Mouse (Mus musculus): ENCODE data around the gene Runx1.
A peak's percentile ranks its signal among the peaks of the same experiment; 100 is the strongest.

The Runx1 gene

DNA sequence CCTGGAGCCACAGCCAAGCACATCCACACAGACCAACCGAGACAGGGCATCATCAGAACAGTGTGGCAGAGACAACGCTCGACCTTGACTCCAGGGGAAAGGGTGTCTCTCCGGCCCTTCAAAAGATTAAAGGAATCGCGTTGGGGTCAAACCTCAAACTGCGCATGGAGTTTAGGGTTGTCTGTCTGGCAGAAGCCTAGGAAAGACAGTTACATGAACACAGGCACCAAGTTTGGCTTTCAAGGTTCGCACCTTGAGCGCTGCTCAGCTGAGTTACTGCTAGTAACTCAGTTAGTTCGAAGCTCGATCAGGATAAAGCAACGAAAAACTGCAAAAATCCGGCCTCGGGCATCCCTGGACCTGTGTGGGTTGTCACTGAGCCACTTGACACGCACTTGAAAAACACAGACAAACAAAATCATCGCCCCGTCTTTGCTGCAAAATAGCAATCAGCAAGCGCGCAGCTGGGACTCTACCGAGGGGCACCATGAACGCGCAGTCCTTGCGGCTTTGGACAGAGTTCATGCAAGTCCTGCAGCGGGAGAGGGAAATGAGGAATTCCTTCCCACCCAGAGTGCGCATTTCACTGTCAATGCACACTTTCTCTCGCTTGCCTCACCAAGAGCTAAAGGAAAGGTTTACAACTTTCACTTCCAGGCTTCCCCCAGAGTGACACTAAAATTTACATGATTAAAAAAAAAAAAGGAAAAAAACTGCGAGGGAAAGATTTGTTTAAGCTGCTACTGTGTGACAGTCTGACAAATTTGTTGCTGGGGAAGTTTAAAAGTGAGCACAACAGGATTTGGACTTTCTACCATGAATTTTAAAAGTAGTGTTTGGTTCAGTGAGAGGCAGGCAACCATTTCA, 126.2 kb downstream of the Runx1 start:
- peak; percentile 37 for DNase-seq (ENCODE audit: low read depth, low spot score)

DNA sequence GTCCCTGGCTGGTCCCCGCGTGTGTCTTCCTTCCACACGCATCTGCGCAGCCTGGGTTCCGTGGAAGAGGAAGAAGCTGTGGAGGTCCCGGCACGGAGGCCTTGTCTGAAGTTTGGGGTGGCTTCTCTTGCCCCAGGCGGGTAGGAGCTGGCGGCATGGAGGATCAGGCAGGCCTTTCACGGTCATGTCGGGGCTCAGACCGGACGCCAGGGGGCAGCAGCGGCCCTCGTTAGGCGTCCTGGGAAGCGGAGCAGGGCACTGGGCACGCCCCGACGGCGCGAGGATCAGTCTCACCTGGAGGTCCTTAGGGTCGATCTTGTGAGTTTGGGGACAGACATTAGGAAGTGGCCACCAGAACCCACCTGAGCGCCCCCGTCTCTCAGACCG, 127.3 kb downstream of the Runx1 start:
- DNase-seq (ENCODE audit: low read depth, low spot score): peak; percentile 94

DNA sequence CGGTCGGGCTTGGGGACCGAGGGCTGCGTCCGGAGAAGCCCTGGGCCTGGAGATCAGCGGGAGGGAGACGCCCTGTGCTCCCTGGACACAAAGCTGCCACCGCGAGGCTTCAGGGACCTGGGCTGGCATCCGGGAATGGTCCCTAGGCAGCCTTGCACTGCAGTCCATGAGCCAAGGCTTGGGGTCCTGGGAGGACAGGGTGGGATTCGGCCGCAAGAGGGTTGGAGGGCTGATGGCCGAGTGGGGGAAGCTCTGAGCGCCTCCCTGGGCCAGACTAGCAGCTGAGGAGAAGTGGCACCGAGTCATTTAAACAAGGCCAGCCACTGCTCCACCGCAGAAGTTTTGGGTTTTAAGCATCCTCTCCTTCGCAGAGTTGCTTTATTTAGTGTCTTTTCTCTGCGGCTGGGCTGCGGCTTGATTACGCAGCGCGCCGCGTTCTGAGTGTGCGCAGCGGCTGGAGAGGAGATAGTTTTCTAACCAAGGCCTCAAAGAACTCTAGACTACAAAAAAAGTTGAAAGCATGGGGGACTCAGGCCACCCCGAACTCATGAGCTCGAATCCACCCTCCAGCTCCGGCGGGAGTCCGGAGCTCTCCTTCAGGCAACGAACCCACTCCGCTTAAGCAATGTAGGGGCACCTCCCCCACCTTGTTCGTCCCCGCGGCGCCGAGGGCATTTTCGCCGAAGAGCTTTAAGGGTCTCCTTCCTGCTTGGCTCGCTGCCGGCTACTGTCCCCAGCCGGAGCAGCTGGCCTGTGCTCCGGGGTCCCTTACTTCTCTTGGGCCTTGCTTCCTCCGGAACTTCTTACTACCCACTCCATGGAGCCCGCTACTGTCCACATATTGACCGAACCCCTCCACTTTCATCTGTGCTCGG, 128.0 kb downstream of the Runx1 start:
- DNase-seq (ENCODE audit: low read depth, low spot score): peak; percentile 59

DNA sequence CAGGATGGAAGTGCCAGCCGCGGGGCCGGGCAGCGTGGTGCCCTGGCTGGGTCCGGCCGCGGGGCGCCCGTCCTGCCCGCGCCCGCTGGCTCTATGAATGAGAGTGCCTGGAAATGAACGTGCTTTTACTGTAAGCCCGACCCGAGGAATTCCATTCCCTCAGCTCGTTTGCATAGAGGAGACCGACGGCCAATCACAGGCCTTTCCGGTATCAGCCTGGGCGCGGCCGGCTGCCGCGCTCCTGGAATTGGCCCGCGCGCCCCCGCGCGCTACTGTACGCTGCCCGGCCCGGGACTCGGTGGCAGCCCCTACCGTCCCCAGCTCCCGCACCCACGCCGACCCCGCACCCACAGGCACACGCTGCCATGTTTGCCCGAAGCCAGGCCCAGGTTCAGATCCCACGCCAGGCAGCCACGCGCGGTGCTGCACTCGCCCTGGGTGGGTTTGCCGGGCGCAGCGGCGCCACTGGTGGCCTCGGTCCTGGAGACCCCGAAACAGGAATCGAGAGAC, 128.7 kb downstream of the Runx1 start:
- peak; percentile 94 for DNase-seq (ENCODE audit: low read depth, low spot score)

DNA sequence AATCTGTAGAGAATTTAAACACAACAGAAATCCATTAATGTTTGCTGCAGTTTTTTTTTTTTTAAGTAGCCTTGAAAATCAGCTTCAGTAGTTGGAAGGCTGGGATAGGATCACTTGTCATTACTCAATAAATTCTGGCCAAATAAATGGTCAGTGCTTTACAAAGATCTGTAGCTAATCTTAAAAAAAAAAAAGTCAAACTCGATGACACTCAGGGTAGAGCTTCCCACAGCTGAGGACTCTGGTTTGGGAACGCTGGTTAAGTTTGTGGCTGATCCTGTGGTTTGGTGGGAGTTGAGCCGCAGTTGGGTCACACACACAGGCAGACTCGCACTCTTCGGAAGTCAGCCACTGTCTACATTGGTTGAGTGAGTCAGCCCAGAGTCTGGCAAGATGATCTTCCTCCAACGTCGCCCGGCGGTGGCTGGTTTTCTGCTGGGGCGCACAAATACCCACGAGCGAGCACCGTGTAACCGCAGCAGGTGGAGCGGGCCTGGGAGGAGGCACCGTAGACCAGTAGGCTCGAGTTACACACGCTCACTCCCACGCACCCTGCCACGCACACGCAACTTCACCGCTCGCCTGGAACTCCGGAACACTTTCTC, 129.4 kb downstream of the Runx1 start:
- peak; percentile 59 for DNase-seq (ENCODE audit: low read depth, low spot score)

DNA sequence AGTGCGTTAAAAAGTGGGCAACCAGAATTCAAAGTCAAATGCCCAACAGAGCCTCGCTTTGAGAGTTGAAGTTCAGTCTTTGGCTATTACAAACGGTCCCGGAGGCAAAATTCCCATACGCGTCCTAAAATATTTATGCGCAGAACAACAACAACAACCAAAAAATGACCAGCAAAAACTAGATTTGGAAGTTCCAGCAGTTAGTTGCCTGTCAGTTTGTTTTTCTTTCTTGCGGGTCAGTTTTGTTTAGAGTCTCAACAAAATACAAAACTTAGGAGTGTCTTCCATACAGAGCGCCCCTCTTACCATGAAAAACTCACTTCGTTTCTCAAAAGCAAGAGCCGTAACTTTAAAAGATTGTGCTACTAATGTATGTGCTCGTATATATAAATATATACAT, 130.0 kb downstream of the Runx1 start:
- DNase-seq (ENCODE audit: low read depth, low spot score): no peak

DNA sequence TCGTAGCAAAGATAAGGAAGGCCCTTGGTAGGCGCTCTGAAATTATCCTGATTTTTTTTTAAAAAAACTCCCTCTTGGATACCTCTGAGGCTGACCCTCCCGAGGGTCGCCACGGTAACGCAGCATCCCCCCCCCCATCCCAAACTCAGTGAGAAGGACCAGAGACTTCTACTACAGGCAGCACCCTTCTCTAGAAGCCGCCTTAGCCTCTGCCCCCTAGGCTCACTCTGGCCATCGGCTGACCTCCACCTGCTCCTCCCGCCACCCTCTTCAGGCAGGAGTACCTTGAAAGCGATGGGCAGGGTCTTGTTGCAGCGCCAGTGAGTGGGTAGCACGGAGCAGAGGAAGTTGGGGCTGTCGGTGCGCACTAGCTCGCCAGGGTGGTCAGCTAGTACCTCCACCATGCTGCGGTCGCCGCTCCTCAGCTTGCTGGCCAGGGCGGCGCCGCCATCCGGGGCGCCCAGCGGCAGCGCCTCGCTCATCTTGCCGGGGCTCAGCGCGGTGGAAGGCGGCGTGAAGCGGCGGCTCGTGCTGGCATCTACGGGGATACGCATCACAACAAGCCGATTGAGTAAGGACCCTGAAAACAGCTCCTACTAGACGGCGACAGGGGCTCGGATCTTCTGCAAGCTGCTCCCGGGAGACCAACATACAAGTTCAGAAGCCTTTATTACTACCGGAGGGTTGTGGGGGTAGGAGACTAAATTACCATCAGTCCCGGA, 130.6 kb downstream of the Runx1 start:
- DNase-seq (ENCODE audit: low read depth, low spot score): peak; percentile 42

DNA sequence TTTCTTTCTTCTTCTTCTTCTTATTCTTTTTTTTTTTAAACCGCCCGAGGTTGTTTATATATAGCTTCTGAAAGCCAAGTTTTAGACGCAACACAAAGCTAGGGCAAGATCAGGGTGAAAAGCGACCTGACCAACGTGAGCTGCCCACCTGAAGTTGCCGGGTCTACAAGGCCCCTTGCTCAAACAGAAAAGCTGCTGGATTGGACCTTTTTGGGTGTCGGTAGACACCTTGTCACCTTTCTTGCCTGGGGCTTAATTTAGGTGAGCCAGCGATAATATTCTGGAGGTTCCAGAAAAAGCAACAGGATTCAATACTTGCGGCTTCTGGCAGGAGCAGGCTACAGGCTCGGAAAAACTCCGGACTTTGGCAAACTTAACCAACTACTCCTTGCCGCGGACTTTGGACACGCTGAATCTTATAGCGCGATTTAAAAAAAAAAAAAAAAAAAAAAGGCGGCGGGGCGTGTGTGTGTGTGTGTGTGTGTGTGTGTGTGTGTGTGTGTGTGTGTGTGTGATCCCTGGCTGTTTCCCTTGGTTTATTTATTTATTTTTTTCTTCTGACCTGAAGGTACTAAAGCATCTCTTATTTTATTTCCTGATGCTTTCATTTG, 131.3 kb downstream of the Runx1 start:
- DNase-seq (ENCODE audit: low read depth, low spot score): no peak

DNA sequence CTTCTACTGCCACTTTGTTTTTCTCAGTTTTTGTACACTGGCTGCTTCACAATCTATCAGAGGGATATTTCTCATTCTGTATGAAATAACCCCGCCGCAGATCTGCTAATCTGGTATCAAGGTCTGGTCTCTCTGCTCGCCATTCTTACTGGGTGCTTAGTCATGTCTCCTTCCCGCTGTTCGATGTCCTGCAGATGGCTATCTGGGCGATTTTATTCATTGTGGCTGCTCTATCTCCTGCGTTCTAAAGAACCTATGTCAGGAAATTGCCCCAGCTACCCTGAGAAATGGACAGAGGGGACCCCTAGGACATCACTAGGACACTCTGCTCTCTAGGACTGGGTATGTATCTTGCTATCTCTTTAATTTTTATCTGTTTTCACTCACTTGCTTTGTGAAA, 135.2 kb downstream of the Runx1 start:
- no peak for DNase-seq (ENCODE audit: low read depth, low spot score)

DNA sequence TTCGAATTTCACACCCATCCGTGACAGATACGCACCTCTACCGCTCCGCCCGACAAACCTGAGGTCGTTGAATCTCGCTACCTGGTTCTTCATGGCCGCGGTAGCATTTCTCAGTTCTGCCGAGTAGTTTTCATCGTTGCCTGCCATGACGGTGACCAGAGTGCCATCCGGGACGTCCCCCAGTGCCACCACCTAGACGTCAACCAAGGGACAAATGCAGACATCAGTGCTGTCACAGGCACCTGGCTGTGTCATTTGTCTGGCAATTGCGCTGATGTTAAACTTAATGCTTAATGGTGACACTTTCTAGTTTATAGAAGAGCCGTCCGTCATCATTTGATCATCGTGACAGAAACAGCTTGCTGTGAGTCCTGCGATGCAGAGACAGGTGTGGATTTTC, 137.0 kb downstream of the Runx1 start:
- DNase-seq (ENCODE audit: low read depth, low spot score): no peak

DNA sequence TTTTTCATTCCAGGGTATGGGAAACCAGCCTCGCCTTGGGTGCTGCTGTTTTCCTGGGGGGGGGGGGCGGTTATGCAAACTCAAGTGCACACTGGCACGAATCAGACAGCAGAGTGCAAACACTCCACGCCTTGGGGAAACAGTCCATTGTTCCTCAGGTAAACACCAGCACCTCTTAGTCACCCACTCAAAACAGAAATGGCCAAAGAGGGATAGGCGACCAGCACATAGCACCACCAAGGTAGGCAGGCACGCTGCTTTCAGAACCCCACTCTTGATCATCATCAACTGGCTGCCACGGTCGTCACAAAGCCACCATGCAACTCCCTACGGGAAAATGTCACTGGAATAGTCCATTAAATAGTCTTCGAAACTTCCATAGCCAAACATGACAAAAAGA, 139.0 kb downstream of the Runx1 start:
- no peak for DNase-seq (ENCODE audit: low read depth, low spot score)

DNA sequence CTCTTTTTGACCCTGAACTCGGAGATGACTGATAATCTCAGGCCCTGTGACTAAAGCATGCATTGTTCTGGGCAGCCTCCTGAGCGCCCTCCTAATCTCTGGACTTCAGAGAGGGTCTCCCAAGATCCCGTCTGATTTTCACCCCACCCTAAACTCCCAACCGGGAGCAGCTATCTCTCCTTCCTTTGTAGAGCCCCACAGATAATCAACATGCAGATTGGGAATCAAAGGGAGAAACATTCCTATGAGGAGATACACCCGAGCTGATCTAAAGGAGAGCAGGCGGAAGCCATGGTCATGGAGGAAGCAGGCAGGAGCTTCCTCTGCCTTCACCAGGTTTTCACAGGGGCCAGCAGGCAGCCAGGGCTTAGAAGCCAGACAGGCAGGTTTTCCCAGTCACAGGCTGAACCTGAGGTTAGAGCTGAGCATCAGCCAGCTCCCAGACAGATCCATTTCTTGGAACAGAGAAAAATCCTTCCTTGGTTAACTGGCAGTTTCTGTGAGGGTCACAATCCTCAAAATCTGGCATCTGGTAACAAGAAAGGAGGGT, 140.1 kb downstream of the Runx1 start:
- DNase-seq (ENCODE audit: low read depth, low spot score): peak; percentile 79

DNA sequence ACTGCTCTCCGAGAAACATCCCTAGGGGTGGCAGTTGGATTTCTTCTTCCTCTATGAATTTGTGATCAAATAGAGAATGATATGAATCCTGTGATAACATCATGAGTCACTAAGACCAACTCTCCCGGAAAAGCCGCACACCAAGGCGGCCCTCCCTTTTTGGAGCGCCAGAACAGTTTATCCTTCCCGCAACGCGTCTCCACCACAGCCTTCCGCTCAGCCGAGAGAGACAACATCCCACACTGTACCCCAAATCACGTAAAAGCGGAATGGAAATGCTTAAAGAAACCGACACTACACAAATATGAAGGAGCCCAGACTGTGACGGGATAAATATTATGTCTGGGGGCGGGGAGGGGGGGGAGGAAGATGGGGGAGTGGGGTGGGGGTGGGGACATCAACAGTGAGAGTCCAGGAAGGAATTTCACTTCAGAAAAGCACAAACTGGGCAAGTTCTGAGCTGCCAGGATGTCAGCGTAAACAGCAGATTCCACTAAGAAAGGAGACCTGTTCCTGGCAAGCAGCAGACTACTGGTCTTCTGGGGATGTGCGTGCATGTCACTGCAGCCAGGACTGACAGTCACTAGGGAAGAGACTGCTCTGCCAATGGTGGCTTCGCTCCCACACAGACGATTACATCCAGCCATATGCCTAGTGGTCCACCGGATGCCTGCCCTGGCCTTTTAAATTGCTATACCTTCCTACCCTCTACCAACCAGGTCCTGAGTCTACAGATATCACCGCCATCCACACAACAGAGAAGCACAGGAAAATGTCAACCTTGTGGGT, 141.3 kb downstream of the Runx1 start:
- peak; percentile 23 for DNase-seq (ENCODE audit: low read depth, low spot score)

DNA sequence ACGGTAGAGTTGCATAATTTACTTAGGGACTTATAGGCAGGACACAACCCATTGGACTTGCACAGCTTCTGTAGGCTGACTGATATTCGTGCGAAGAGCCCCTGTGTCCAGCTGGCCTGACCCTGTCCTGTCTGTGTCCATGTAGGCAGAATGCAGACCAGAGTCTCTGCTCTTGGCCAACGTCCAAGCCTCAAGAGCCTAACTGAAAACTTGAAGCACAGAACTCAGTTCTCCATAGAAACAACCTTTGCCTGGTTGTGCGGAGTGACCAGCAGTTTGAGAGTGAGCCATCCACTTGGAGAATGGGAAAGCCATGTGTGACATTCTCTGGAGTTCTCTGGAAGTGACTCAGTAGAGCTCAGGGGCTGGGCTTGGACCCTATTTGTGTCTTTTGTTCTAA, 149.3 kb downstream of the Runx1 start:
- DNase-seq (ENCODE audit: low read depth, low spot score): no peak

DNA sequence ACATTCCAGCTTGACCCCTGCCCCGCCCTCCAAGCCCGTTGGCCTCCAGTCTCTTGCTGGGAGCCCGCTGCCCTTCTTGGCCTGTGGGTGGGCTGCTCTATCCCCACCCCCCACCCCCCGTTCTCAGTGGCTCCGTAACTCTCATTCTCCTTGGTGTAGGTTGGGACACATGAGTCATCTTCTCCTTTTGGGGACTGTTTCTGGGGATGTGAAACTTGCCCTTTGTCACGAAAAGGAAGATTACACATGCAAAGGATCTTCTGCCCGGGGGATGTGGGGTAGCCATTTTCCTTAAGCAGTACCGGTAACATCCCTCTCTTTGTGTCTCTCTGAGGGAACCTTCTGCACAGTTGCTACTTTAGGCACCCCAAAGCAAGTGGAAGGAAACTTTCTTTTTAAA, 150.3 kb downstream of the Runx1 start:
- DNase-seq (ENCODE audit: low read depth, low spot score): no peak

DNA sequence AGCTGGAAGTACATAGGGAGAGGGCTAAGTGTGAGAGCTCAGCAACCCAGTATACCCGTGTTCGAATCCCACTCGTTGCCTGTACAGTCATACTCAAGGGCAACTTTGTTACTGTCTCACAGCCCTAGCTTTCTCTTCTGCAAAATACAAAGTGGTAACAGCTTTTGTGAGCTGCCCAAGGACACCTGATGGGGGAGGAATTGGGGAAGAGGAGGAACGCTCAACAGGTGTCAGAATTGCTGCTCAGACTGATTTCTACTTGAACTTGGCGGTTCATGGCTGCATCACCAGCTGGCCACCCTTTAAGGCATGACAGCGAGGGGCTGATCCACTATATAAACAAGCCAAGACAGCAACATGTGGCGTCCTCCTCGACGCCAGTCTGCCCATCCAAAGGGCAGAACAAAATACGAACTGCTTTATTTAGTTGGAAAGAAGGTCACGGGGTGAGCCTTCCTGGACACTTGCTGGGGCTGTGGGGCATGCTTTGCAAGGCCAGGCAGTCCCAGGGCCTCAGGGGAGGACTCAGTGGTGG, 151.0 kb downstream of the Runx1 start:
- no peak for DNase-seq (ENCODE audit: low read depth, low spot score)

DNA sequence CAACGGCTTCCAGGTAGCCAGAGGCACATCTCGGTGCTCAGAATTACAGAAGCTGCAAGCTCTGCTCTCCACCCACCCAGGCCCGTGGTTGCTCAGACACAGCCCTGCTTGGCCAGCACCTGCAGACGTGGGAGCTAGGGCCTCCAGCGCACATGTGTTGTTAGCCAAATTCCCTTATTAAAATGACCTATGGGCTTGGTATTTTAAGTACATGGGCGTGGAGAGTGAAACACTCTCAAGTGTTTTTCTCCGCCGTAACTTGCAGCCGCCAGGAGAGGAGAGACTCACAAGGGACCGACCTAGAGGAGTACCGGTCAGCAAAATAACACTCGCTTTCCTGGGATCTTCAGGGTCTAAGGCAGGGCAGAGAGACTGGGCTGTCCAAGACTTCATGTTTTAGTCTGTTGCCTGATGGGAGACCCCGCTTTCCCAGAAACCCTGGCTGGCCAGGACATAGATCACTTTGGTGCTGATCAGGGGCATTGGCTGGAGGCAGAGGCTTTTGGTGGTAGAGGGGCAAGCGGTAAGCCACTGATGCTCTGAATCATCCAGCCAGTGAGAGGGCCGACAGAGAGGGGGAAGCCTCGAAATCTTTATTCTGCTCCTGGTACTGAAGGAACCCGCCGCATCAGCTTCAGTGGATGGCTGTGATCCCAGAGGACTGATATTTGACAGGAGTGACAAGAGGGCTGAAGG, 151.7 kb downstream of the Runx1 start:
- peak; percentile 23 for DNase-seq (ENCODE audit: low read depth, low spot score)

DNA sequence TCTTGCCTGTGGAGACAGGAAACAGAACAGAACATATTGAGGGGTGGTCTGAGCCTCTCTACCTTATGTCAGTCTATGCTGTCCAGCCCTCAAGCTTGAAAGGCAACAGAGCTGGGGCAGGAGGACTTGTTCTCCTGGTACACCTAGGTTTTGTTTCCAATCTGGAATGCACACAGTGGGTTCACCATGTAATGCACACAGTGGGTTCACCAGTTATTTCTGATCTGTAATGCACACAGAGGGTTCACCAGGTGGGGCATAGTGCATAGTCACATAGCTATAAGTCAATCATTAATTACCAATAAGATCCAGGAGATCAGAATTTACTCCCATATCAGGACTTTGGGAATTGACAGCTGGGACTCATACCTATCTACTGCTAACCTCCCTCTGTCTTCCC, 157.1 kb downstream of the Runx1 start:
- DNase-seq (ENCODE audit: low read depth, low spot score): no peak

DNA sequence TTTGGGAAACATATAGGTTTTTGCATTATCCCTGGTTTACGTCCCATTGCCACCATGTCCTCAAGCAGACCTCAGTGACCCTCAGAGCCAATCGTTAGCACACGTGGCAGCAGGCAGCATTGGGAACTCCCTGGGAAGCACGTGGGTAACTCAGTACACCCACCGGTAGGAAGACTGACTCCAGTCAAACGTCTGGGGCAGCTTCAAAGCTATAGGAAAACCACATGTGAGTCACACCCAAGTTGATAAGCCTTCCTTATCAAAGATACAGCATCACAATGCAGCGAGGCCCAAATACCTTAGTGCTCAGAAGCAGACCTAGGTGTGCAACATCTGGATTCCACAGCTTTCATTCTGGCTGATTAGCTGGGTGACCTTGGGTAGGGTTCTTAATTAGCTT, 164.2 kb downstream of the Runx1 start:
- no peak for DNase-seq (ENCODE audit: low read depth, low spot score)

All from ZHBTc4 (cell line).